Mouse (Mus musculus) embryo, embryonic 10.5 days (tissue): ENCODE measurements at regions not wholly inside any gene's neighbourhood (a gene's known extent, or its start where the extent isn't known, plus 50 kb on each side); places are given as distances from the start of the nearest gene placed in this dataset.

Experiments used
- DNase-seq: peaks from one replicate; pipeline ENCODE4 v3.0.0-alpha.2; 2015; ENCODE audit warnings: low spot score

DNA sequence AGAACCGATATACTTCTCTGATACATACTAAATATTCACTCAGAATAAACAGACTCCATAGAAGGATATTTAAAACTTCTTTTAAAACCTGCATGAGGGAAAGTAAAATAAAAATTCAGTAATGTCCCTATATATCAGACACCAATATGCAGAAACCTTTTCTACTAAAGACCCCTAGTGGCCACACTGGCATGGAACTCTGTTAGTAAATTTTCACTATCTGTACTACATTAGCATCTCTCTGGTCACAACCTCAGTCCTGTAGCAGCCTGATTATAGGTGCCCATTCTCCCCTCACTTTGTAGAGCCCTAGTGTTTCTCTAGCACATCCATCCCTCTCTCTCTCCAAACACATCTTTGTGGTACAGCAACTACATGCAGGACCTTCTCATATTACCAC is 970.3 kb downstream of the Cdh11 start:
- no peak for DNase-seq

DNA sequence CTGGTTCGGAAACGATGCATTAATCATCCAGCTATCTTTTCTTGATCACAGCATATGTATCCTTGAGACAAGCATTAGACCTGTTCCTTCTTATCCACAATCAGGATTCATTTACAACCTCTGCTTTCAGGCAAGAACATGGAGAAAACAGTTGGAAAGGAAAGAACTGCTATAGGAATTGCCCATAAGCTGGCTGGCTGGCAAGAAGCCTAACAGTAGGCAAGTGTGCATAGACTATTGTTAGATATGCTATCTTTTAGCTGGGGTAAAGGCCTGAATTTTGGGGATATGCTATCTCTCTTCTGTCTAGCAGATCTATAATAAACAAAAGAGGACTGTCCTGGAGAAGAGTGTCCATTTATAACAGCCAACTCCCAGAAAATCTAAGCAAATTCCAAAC is 981.9 kb downstream of the Cdh11 start:
- DNase-seq = no peak

DNA sequence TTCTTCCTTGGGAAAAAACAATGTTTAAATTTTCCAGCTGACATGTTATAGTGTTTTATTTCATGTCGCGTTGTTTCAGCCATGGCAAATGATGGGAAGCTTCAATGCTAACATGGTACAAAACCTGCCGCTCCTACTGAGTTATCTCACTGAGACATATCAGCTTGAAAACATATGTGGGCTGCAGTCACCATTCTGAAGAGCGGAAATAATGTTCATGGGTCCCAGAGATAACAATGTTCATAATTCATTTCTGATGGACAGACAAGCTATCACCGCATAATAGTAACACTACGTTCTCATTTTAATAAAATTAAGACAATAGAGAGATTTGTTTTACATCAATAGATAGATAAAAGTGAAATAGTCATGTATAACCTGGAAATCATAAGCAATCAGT is 983.3 kb downstream of the Cdh11 start:
- DNase-seq = no peak

DNA sequence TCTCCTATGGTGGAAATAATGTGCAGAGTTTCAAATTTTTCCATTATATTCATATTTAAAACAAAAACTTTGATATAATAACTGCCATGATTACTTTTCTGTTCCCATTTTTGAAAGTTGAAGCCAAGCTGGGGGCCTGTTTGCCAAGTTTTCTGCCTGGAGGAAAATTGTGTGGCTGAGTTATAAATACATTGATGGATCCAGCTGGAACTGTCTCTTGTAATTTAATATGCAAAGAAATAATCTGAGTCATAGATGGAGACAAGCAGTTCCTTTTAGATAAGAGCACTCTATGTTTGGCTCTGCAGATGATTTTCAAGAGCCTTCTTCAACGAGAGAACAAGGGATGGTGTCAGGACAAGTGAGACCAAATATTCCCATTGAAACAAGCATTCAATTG is 994.7 kb downstream of the Cdh11 start:
- DNase-seq = no peak

DNA sequence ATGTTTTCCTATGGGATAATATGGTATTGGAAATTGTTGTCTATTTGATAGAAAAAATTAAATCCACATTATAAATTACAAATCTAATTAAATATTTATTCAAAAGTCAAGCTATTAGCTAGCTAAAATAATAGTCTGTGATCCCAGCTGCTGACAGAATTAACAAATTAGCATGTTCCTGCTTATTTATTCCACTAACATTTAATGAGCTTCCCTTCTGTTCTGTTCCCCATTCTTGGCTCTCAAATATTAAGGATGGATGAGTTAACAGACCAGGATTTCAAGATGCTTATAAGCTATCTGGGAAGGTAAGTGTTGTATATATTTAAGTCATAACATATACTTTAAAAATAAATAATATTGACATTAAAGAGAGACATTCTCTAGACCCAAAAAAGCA is 998.6 kb downstream of the Cdh11 start:
- no peak for DNase-seq

DNA sequence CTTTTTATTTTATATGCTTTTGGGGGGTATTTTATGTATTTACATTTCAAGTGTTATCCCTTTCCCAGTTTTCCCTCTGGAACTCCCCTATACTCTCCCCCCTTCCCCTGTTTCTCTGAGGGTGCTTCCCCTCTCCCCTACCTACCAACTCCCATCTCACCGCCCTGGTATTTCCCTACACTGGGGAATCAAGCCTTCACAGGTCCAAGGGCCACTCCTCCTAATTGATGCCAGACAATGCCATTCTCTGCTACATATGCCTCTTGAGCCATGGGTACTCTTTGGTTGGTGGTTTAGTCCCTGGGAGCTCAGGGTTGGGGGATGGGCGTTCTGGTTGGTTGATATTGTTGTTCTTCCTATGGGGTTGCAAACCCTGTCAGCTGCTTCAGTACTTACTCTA is 1002.9 kb downstream of the Cdh11 start:
- DNase-seq = no peak

DNA sequence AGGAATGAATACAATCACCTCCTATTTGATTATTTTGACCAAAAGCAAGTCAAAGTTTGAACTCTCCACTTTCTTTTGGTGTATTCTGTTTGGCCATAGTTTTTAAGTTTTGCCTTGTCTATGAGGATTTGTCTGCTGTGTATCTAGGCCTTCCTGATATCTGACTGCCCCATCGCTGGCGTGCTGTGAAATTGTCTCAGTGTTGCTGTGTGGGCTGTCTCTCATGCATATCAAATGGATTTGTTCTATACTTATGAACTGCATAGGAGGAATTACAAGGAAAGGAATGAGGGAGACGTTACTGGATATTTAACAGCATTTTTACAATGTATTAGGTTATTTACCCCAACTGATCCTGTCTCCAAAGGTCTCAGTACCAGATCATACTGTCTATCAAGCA is 1003.5 kb downstream of the Cdh11 start:
- no peak for DNase-seq

DNA sequence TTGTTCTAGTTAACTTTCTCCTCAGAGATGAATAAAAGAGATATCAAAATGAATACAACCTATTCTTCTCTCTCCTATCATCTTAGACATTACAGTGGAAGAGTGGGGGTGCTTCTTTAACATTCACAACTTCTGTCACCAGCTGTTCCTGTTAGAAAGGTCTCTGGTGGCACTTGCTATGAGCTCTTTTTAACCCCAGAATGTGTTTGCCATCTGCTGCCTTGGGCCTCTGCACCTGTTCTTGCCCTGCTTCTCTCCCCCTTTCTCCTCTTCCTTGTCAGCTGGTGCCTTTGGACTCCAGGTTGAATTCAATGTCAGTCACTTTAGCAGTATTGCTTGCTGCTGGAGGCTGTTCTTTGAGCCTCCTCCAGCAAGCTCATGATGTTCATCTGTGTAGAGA is 1005.5 kb downstream of the Cdh11 start:
- DNase-seq = peak; percentile 17

DNA sequence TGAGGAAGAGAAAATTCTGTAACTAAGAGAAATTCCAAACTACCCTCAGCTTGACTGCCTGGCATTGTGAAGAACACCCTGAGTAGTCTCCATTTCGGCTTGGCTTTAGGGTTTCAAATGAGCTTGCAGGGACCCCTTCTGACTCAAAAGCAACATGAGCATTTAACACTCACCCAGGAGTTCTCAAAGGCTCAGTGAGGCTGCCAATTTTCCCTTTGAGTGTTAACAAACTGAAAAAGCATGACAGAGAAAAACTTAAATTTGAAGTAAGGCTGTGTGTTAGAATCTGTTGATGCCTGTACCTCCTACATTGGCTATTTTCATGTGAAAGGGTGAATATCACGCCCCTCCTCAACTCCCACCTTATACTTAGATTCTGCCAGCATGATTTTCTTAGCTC is 1017.9 kb downstream of the Cdh11 start:
- DNase-seq = no peak
